Mouse (Mus musculus): ENCODE results near the gene Uts2r.

Gene Uts2r

GRCm38 (mm10) chr11:121159971-121160370, at the start of gene Uts2r:
Gene Uts2r (plus strand): TSS chr11:121160271.
- DNase-seq (ENCODE audit: low spot score in 2 of 2): no peak

DNA sequence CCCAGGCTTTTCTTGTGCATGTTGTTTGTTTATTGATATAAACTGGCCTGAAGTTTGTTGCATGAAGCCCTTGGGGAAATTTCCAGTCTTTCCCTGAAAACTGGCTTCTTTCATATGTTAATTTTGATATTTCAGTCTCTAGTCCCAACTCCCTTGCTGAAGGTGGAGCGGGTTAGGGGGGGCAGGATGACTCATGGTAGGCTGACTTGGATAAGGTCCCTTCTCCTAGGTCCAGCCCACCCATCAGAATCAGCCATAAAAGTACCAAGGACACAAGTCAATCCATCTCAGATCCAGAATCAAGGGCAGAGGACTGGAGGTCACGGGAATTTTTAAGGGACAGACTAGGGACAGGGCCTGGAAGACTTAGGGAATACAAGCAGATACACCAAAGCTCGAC, 49.0 kb upstream of the Uts2r start:
- DNase-seq (ENCODE audit: low spot score in 2 of 2): no peak

- no peak for DNase-seq (ENCODE audit: low spot score in 2 of 2)
These were observed 48.5 kb upstream of the Uts2r start for GRCm38 (mm10) chr11:121111601-121112000.

- DNase-seq (ENCODE audit: low spot score in 2 of 2): peak; percentile 45 to 81
These were observed 47.8 kb upstream of the Uts2r start for GRCm38 (mm10) chr11:121112091-121112775.

DNA sequence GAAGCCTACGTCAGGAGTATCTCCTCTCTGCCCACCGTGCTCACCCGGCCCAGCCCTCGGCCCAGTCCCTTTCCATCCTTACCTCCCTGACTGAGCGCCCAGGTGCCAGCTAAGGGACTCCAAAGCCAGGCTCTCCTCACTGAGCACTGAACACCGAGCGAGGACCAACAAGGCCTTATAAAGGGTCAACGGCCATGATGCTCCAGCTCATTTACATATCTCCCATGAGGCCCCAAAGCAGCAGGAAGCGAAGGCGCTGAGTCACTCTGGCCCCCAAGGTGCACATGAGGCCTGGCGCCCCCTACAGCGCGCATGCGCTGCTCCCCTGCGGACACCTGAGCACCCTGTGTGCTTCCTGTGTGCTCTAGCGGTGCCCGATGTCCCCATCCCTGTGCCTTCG, 42.0 kb upstream of the Uts2r start:
- no peak for DNase-seq (ENCODE audit: low spot score in 2 of 2)

GRCm38 (mm10) chr11:121118577-121118976, 41.5 kb upstream of the Uts2r start, which contains the start of gene Tex19.2:
Gene Tex19.2 (minus strand): TSS chr11:121118677.
- no peak for DNase-seq (ENCODE audit: low spot score in 2 of 2)

- DNase-seq (ENCODE audit: low spot score in 2 of 2): no peak
These were observed 38.9 kb upstream of the Uts2r start for GRCm38 (mm10) chr11:121121151-121121550.

DNA sequence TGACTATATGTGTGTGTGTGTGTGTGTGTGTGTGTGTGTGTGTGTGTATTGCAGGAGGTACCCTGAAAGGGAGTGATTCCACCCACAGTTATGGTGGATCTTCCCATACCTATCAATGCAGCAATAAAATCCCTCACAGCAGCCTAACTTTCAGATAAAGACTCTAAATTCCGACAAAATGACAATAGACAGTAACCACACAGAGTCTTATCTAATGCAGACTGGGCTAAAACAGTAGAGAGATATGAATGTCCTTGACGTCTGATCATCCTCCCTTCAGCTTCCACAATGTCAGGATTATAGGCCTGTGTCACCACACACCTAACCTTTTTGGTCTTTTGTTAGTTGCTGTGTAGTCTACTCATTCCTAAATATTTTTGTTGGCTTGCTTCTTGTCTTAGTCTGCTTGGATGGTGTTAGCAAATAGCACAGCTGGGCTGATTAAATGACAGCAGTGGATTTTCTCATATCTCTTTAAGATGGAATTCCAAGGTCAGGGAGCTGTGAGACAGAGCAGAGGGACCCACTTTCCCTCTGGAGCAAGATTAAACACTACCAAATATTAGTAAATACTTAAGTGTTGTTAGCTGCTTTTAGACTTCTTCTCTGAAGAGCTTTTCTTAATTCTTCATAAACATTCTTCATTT, 37.9 kb upstream of the Uts2r start:
- no peak for DNase-seq (ENCODE audit: low spot score in 2 of 2)

DNA sequence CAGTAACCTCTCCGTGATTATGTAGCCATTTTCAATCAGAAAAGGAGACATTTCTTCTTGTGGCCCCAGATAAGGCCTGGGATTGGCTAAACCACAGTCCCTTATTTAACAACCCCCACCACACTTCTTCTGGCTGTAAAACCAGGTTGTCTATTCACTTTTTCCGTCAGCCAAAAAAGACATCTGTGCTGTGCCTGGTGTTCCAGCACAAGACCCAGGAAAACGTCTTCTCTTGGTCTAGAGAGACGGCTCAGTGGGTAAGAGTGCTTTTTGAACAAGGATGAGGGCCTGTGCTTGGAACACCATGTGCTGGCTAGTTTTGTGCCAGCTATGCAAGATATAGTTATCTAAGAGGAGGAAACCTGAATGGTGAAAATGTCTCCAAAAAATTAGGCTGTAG, 36.6 kb upstream of the Uts2r start:
- DNase-seq (ENCODE audit: low spot score in 2 of 2): no peak

- DNase-seq (ENCODE audit: low spot score in 2 of 2): no peak
These were observed 34.4 kb upstream of the Uts2r start for GRCm38 (mm10) chr11:121125522-121126172.

GRCm38 (mm10) chr11:121126395-121126794, 33.7 kb upstream of the Uts2r start:
- DNase-seq (ENCODE audit: low spot score in 2 of 2): no peak

DNA sequence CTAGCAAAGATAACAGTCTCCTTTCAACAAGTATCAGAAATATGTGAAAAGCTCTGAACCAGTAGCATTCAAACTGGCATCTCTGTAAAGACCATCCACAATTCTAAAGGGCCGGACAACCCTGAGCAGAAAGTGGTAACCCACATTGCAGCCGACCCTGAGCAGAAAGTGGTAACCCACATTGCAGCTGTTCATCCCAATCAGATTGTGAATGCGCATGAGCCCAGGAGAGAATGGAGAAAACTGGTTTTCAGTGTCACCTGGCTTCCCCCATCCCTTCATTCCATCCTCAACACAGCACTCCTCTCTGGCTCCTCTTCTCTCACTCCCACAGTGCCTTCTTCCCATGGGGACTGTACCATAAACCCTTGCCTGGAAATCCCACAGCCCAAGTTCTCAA, 32.6 kb upstream of the Uts2r start:
- DNase-seq (ENCODE audit: low spot score in 2 of 2): no peak

DNA sequence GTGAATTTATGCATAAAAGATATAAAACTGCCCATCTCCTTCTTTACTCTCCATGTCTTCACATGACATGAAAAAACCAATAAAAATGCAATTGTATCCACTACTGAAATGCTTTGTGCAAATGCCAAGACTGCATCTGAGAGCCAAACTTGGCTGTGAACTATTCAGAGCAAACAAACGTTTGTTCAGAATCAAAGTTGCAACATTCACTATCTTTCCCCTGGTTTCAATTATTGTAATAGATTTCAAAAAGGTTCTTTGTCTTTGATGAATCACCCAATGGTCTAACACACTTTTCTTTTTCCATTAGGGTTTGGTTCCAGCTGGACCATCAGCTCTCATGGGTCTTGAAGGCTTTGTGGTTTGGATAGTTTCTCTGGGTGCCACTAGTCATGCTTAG, 30.5 kb upstream of the Uts2r start:
- no peak for DNase-seq (ENCODE audit: low spot score in 2 of 2)

- DNase-seq (ENCODE audit: low spot score in 2 of 2): no peak
These were observed 25.5 kb upstream of the Uts2r start for GRCm38 (mm10) chr11:121134600-121134999.

- no peak for DNase-seq (ENCODE audit: low spot score in 2 of 2)
These were observed 22.4 kb upstream of the Uts2r start for GRCm38 (mm10) chr11:121137682-121138081.

DNA sequence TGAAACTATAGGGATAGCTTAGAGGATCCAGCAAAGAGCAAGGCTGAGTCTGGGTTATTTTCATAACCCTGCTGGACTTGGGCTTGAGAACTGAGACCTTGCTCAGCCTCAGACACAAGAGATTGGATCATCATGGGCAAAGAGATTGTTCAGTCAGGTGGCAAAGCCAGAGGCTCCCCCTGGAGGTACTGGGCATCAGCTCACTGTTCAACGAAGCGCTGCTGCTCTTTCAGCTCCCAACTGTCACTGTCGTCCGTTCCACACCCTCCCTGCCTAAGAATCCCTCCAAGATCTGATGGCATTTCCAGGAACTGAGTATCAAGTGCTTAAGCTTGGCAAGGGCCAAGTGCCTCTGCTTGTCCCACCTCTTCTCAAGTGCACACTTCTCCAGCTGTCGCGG, 21.3 kb upstream of the Uts2r start:
- no peak for DNase-seq (ENCODE audit: low spot score in 2 of 2)

- DNase-seq (ENCODE audit: low spot score in 2 of 2): no peak
These were observed 16.6 kb upstream of the Uts2r start for GRCm38 (mm10) chr11:121143325-121144015.

GRCm38 (mm10) chr11:121145865-121146264, 14.2 kb upstream of the Uts2r start, which contains the start of gene Tex19.1:
Gene Tex19.1 (plus strand): TSS chr11:121146143.
- DNase-seq (ENCODE audit: low spot score in 2 of 2): no peak

- DNase-seq (ENCODE audit: low spot score in 2 of 2): no peak
These were observed 11.9 kb upstream of the Uts2r start for GRCm38 (mm10) chr11:121148193-121148592.

- DNase-seq (ENCODE audit: low spot score in 2 of 2): no peak
These were observed 5.9 kb upstream of the Uts2r start for GRCm38 (mm10) chr11:121154203-121154602.

DNA sequence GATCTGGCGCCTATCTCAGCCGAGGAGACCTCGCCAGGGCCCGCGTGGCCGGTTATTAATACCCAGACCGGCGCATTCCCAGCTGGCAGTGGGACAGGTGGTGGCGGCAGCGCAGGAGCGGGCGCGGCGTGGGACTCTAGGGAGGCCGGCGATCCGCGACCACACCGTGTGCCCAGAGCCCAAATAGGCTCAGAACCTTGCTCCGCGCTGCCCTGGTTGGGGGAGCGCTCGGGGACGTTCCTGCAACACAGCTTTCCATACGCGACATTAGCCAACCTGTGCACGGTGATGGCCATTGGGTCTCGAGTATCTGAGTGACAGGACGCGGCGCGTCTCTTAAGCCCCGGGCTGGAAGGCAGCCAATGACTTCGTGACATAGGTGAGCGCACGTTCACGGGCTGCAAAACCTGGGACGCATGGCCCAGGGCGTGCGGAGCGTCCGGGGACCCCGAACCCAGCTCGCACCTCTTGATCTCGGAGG, 3.6 kb upstream of the Uts2r start:
- peak in 1 of 2 experiments; percentile 29 for DNase-seq (ENCODE audit: low spot score in 2 of 2)

All from cerebellum, postnatal 4 days (tissue).